Mouse (Mus musculus) E14TG2a.4 (cell line): ENCODE measurements around the gene Gjb3.

Experiments
- CTCF ChIP-seq: conservative IDR thresholded peaks from 2 replicates; pipeline ENCODE4 v1.5.1; 2014; ENCODE audit warnings: low read length
- NANOG ChIP-seq: IDR thresholded peaks from 2 replicates; pipeline ENCODE4 v1.6.1; 2014; ENCODE audit warnings: borderline replicate concordance, low read length, mixed read lengths
- POU5F1 ChIP-seq: IDR thresholded peaks from 2 replicates; pipeline ENCODE4 v1.6.1; 2014; ENCODE audit warnings: low read length, borderline replicate concordance

GRCm38 (mm10) chr4:127289039-127289548 lies 41.5 kb downstream of the Gjb3 start:
- TF ChIP-seq CTCF (no peak), NANOG (no peak), POU5F1 (no peak)
